Mouse (Mus musculus) kidney, adult 10 weeks (tissue): ENCODE results near the gene Prelp. TPM values are rescaled to one million over a fixed set of nuclear protein-coding genes. Genes with fewer than 3 reads are reported as not detected.

Experiments
- polyA plus RNA-seq: library from polyadenylated mRNA; stranded (reverse); fragments of 350-450 nt; fragmentation: Illumina TruSeq; extraction: RNeasy Lipid Tissue Mini Kit (QIAGEN cat#74804); gene quantifications from one replicate; pipeline ENCODE4 v1.2.3, GENCODE M21; 2014; ENCODE audit warnings: low read depth, low replicate concordance

Gene Prelp
- polyA plus RNA-seq: 10.8 TPM

DNA sequence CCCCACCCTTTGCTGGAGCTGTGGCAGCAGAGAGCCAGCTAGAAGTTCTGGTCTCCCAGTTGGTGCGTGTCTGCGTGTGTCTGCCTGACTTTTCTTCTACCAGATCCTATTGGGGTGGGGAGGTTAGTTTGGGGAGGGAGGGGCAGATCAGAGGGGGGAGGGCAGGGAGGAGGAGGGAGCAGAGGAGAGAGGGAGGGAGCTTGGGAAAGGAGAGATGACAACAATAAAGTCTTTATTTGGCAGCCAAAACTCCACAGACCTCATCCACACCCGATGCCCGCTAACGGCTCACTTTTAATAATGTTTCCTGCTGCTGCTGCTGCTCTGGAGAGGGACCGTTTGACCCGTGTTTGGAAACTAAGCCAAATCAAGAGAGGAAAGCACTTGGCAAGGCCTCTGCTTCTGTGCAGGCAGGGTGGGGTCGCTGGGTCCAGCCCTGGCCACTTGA, at the start of gene Prelp:
TSS of gene Prelp (minus strand) at position 111 of the 448 bp plus-strand sequence.

DNA sequence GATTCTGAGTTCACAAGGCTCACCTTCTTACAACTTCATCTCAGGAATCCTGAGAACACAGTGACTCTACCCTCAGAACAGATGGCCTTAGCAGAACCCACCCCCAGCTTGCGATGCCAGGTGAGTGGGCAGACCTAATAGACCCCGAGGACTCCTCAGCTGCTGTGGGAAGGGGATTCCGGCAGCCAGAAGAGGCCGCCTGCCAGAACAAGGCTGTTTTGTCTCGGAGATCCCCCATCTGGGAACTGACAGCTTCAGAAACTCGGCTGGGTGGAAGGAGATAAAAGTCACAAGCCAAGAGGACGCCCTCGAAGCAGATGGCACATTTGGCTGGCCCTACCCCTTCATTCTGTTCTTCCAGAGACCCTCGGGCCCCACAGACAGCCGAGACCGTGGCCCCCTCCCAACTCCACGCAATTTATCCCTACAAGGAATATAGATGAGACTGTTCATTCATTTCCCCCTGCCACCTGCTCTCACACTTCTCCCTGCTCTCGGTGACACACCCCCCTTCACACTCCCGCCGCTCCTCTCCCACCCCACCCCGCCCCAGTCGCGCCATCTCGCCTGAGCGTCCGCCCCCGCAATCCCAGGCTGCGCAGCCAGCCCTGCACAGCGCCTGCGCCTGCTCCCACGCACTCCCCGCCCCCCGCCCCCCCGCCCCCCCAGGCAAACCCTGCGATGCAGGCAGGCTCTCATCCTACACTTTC, 13.1 kb downstream of the Prelp start, which contains the start of gene Optc:
TSS of gene Optc (minus strand) at position 51 of the 710 bp plus-strand sequence.

Other genes starting within 250 kb of the Prelp start
- not detected for gene Lax1, start 231.3 kb downstream of the Prelp start, polyA plus RNA-seq
- 10.6 TPM for gene Atp2b4, start 120.4 kb downstream of the Prelp start, polyA plus RNA-seq
- gene Optc, start 13.4 kb downstream of the Prelp start, polyA plus RNA-seq: 0.36 TPM
- gene Fmod, start 115.8 kb upstream of the Prelp start, polyA plus RNA-seq: 2.1 TPM
- 11.9 TPM for gene Btg2, start 157.7 kb upstream of the Prelp start, polyA plus RNA-seq
- not detected for gene Chit1, start 189.8 kb upstream of the Prelp start, polyA plus RNA-seq